Mouse (Mus musculus): ENCODE data around the gene Zdhhc24.

The Zdhhc24 gene

GRCm38 (mm10) chr19:4877785-4878184 is 683 bp upstream of the Zdhhc24 start, which contains the start of gene Actn3:
Gene Actn3, minus strand, starts transcription at chr19:4877909.
- DNase-seq (ENCODE audit: low spot score): no peak

GRCm38 (mm10) chr19:4879324-4879703 is 846 bp downstream of the Zdhhc24 start:
- DNase-seq (ENCODE audit: low spot score): no peak

GRCm38 (mm10) chr19:4883961-4884360 is 5.5 kb downstream of the Zdhhc24 start:
- no peak for DNase-seq (ENCODE audit: low spot score)

GRCm38 (mm10) chr19:4889791-4890190 is 11.3 kb downstream of the Zdhhc24 start:
- DNase-seq (ENCODE audit: low spot score): no peak

- no peak for DNase-seq (ENCODE audit: low spot score)
Observed at GRCm38 (mm10) chr19:4891798-4892197, 13.3 kb downstream of the Zdhhc24 start.

GRCm38 (mm10) chr19:4896780-4897520 is 18.5 kb downstream of the Zdhhc24 start:
- no peak for DNase-seq (ENCODE audit: low spot score)

GRCm38 (mm10) chr19:4898972-4899371 is 20.5 kb downstream of the Zdhhc24 start:
- DNase-seq (ENCODE audit: low spot score): no peak

GRCm38 (mm10) chr19:4899888-4900287 is 21.4 kb downstream of the Zdhhc24 start:
- DNase-seq (ENCODE audit: low spot score): no peak

- DNase-seq (ENCODE audit: low spot score): peak; percentile 61
Observed at GRCm38 (mm10) chr19:4905979-4906794, 27.7 kb downstream of the Zdhhc24 start, which contains the start of gene Bbs1. Gene Bbs1, minus strand, starts transcription at chr19:4906628.

GRCm38 (mm10) chr19:4908107-4908506 is 29.6 kb downstream of the Zdhhc24 start:
- DNase-seq (ENCODE audit: low spot score): no peak

GRCm38 (mm10) chr19:4909376-4909775 is 30.9 kb downstream of the Zdhhc24 start:
- DNase-seq (ENCODE audit: low spot score): no peak

- DNase-seq (ENCODE audit: low spot score): no peak
Observed at GRCm38 (mm10) chr19:4915924-4916603, 37.6 kb downstream of the Zdhhc24 start.

GRCm38 (mm10) chr19:4916827-4917226 is 38.4 kb downstream of the Zdhhc24 start:
- no peak for DNase-seq (ENCODE audit: low spot score)

GRCm38 (mm10) chr19:4919652-4920051 is 41.2 kb downstream of the Zdhhc24 start:
- no peak for DNase-seq (ENCODE audit: low spot score)

- no peak for DNase-seq (ENCODE audit: low spot score)
Observed at GRCm38 (mm10) chr19:4925121-4925860, 46.8 kb downstream of the Zdhhc24 start.

- DNase-seq (ENCODE audit: low spot score): peak; percentile 97
Observed at GRCm38 (mm10) chr19:4927904-4928531, 49.5 kb downstream of the Zdhhc24 start, which contains the start of gene Dpp3. Gene Dpp3, minus strand, starts transcription at chr19:4928287.

- DNase-seq (ENCODE audit: low spot score): no peak
Observed at GRCm38 (mm10) chr19:4928781-4929180, 50.3 kb downstream of the Zdhhc24 start.

All from layer of hippocampus, adult 9-10 months (tissue).